Mouse (Mus musculus): ENCODE data around the gene Mobp. TPM values are rescaled to one million over a fixed set of nuclear protein-coding genes. Genes with fewer than 3 reads are reported as not detected.
"Not testable (repeated sequence)": the region's sequence is repeated elsewhere in the genome, so short reads cannot be mapped to it uniquely, and the experiment has no call there.

The Mobp gene
- total RNA-seq (2012; rRNA removed) (not detected in 2 replicates), total RNA-seq (2014; rRNA removed) (not detected in 2 replicates), polyA plus RNA-seq (2012; ENCODE audit: insufficient read length, low read depth) (0.17 TPM in 1 of 2 replicates, not detected in the other)

DNA sequence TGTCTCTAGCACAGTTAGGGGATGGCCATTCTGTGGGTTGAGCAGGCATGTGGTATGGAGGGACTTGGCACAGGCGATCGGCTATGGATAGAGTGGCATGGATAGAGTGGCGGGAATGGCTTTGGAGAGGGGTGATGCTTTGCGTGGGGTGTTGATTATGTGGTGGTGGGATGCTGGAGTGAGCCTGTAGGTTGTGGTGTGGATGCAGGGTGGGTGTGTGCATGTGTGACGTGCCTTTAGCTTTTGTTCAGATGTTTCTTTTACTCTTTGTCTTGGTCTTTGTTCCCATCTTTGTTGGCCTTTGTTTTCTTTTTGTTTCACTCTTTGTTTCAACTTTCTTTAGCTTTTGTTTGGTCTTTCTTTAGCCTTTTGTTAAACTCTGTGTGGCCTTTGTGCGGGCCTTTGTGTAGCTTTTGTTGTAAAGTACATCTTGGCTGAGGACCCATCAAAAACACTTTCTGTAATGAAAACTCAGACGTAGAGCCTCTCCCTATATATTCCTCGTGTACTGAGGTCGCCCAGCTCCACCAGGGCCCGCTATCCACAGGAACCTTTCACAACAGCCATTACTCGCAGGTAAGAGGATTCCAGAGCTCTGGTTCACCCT lies at the start of gene Mobp:
Mobp (plus strand) TSS at position 486 of the 607 bp plus-strand sequence.
- no peak within 1 kb of the TSS for H3K4me3 ChIP-seq (replicated peaks in 1 of 3; ENCODE audit: low read depth in 2 of 3, low read length in 2 of 3, poor library complexity in 1 of 3)
- in situ Hi-C loops (cut with MboI; ENCODE audit: low pct_ligation_motif_present, low pct_unique_long_range_greater_than_20kb, low sequenced_read_pairs) (no loop called here), dilution Hi-C loops (cut with MboI; ENCODE audit: extremely low pct_ligation_motif_present, extremely low pct_unique_long_range_greater_than_20kb, low sequenced_read_pairs) (no loop called here)
- H3K79me2 ChIP-seq (replicated peaks; ENCODE audit: control insufficient read depth, extremely low read depth, insufficient read depth, poor library complexity, severe bottlenecking): no peaks in the 10 kb centered on the region
- H3K36me3 ChIP-seq (replicated peaks in 1 of 2; ENCODE audit: control insufficient read depth in 1 of 2, insufficient read depth in 1 of 2, low read length in 1 of 2): no peaks in the 10 kb centered on the region
- no peak within 1 kb of the TSS for H3K9ac ChIP-seq (ENCODE audit: insufficient read depth, low read depth)
- no peaks in the 10 kb centered on the region for H3K9me3 ChIP-seq (replicated peaks; ENCODE audit: low read length)
- H3K4me1 ChIP-seq (ENCODE audit: control insufficient read depth in 1 of 2, insufficient read depth in 2 of 2): peaks cover 2 to 10% of the 10 kb centered on the region in 2 experiments; a peak in 2 of 4 replicates
- H3K27ac ChIP-seq (ENCODE audit: insufficient read depth, low read depth): no peak within 1 kb of the TSS
- DNase-seq (ENCODE audit: extremely low read depth): no peak
- H3K4me2 ChIP-seq (ENCODE audit: insufficient read depth, low read depth, poor library complexity, severe bottlenecking): no peak within 1 kb of the TSS
- no peak for TF ChIP-seq SMC3 (IDR thresholded peaks at IDR 0.05; ENCODE audit: low read depth, low read length)
- no peak for TF ChIP-seq USF1 (IDR thresholded peaks at IDR 0.05; ENCODE audit: low read depth, low read length)
- no peak for TF ChIP-seq USF2 (conservative IDR thresholded peaks at IDR 0.05; ENCODE audit: low read depth, low read length)
- no peak for TF ChIP-seq TCF12 (IDR thresholded peaks at IDR 0.05; ENCODE audit: low read depth, low read length)
- TF ChIP-seq NELFE (IDR thresholded peaks at IDR 0.05; ENCODE audit: low read depth, low read length): no peak
- TF ChIP-seq E2F4 (IDR thresholded peaks at IDR 0.05; ENCODE audit: insufficient replicate concordance, low read depth, low read length): no peak
- TF ChIP-seq CHD1 (IDR thresholded peaks at IDR 0.05; ENCODE audit: low read depth, low read length): no peak
- TF ChIP-seq RCOR1 (conservative IDR thresholded peaks at IDR 0.05; ENCODE audit: low read depth, low read length): no peak
- TF ChIP-seq EP300 (IDR thresholded peaks at IDR 0.05; ENCODE audit: low read length): no peak
- TF ChIP-seq POLR2AphosphoS2 (IDR thresholded peaks at IDR 0.05; ENCODE audit: low read depth, low read length): no peak
- peaks cover 29% of the 10 kb centered on the region for H3K27me3 ChIP-seq (replicated peaks)

DNA sequence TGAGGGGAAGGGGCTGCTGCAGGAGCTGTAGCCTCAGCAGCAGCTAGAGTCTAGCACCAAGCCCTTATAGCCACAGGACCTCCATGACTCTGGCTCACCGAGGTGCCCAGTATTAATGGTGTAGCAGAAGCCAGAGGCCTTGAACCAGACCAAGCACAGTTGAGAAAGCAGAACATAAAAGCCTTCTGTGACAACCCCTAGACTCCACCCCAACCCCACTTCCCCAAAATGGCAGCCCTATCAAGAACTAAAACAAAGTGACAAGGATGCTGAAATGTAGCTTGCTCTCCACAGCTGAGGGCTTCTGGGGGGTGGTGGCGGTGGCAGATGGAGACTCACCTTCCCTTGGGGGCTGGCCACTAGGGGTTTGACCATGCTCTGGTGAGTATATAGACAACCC lies 48.3 kb upstream of the Mobp start:
- Histone ChIP-seq H3K36me3 (replicated peaks in 1 of 2; ENCODE audit: control insufficient read depth in 1 of 2, insufficient read depth in 1 of 2, low read length in 1 of 2) (no peaks in the 10 kb centered on the region), H3K9me3 (replicated peaks; ENCODE audit: low read length) (no peaks in the 10 kb centered on the region), H3K4me1 (ENCODE audit: control insufficient read depth in 1 of 2, insufficient read depth in 2 of 2) (peaks cover 0 to 4% of the 10 kb centered on the region in 2 experiments; a peak in 1 of 4 replicates), H3K27me3 (replicated peaks) (no peaks in the 10 kb centered on the region), H3K4me3 (replicated peaks in 1 of 3; ENCODE audit: low read depth in 2 of 3, low read length in 2 of 3, poor library complexity in 1 of 3) (no peak overlapping the region), H3K27ac (ENCODE audit: insufficient read depth, low read depth) (no peak overlapping the region), H3K79me2 (replicated peaks; ENCODE audit: control insufficient read depth, extremely low read depth, insufficient read depth, poor library complexity, severe bottlenecking) (no peaks in the 10 kb centered on the region), H3K4me2 (ENCODE audit: insufficient read depth, low read depth, poor library complexity, severe bottlenecking) (no peak overlapping the region), H3K9ac (ENCODE audit: insufficient read depth, low read depth) (no peak overlapping the region)
- no peak for DNase-seq (ENCODE audit: extremely low read depth)
- in situ Hi-C loops (cut with MboI; ENCODE audit: low pct_ligation_motif_present, low pct_unique_long_range_greater_than_20kb, low sequenced_read_pairs) (no loop called here), dilution Hi-C loops (cut with MboI; ENCODE audit: extremely low pct_ligation_motif_present, extremely low pct_unique_long_range_greater_than_20kb, low sequenced_read_pairs) (no loop called here)
- TF ChIP-seq MXI1 (IDR thresholded peaks at IDR 0.05; ENCODE audit: low read depth, low read length) (no peak), USF2 (conservative IDR thresholded peaks at IDR 0.05; ENCODE audit: low read depth, low read length) (no peak), ZC3H11A (IDR thresholded peaks at IDR 0.05; ENCODE audit: low read depth, low read length) (no peak), ZKSCAN1 (IDR thresholded peaks at IDR 0.05; ENCODE audit: borderline replicate concordance, low read depth, low read length) (no peak), TBP (conservative IDR thresholded peaks at IDR 0.05; ENCODE audit: low read depth, low read length) (no peak), E2F4 (IDR thresholded peaks at IDR 0.05; ENCODE audit: insufficient replicate concordance, low read depth, low read length) (no peak), BHLHE40 (IDR thresholded peaks at IDR 0.05; ENCODE audit: low read depth, low read length) (no peak), UBTF (IDR thresholded peaks at IDR 0.05; ENCODE audit: low read depth, low read length) (no peak), POLR2A (IDR thresholded peaks at IDR 0.05; ENCODE audit: low read depth, low read length) (no peak), POLR2AphosphoS2 (IDR thresholded peaks at IDR 0.05; ENCODE audit: low read depth, low read length) (no peak)

GRCm38 (mm10) chr9:120108953-120109352 lies 40.6 kb upstream of the Mobp start:
- H3K36me3 ChIP-seq (replicated peaks in 1 of 2; ENCODE audit: control insufficient read depth in 1 of 2, insufficient read depth in 1 of 2, low read length in 1 of 2); DNase-seq (ENCODE audit: extremely low read depth); H3K4me1 ChIP-seq (ENCODE audit: control insufficient read depth in 1 of 2, insufficient read depth in 2 of 2); H3K27me3 ChIP-seq (replicated peaks); dilution Hi-C loops (cut with MboI; ENCODE audit: extremely low pct_ligation_motif_present, extremely low pct_unique_long_range_greater_than_20kb, low sequenced_read_pairs); H3K4me2 ChIP-seq (ENCODE audit: insufficient read depth, low read depth, poor library complexity, severe bottlenecking); H3K27ac ChIP-seq (ENCODE audit: insufficient read depth, low read depth); H3K9ac ChIP-seq (ENCODE audit: insufficient read depth, low read depth); H3K4me3 ChIP-seq (replicated peaks in 1 of 3; ENCODE audit: low read depth in 2 of 3, low read length in 2 of 3, poor library complexity in 1 of 3); H3K9me3 ChIP-seq (replicated peaks; ENCODE audit: low read length); in situ Hi-C loops (cut with MboI; ENCODE audit: low pct_ligation_motif_present, low pct_unique_long_range_greater_than_20kb, low sequenced_read_pairs): not testable (repeated sequence)
- peaks cover 13% of the 10 kb centered on the region; the same call in 1 of the 2 replicates for H3K79me2 ChIP-seq (replicated peaks; ENCODE audit: control insufficient read depth, extremely low read depth, insufficient read depth, poor library complexity, severe bottlenecking)

All from CH12.LX (cell line).